Comparison of ENCODE assay signal across 26 mouse cellular contexts in genomic region chr2:46340694-46341093, GRCm38 (mm10).
"Had no signal": no experiment of that assay in that cellular context is flagged by ENCODE, and none has a peak within 500 bp of the region (broad histone marks: within the 10 kb centered on the region; RNA-seq: fewer than 3 reads in every experiment).

No protein-coding gene starts in this region.

- H3K4me1 ChIP-seq: hindbrain, embryonic 10.5 days; hindbrain, embryonic 12.5 days; intestine, embryonic 15.5 days; limb, embryonic 13.5 days; limb, embryonic 15.5 days; liver, embryonic 12.5 days had no signal

- H3K4me2 ChIP-seq: heart, embryonic 11.5 days; hindbrain, embryonic 12.5 days; hindbrain, embryonic 14.5 days; intestine, embryonic 15.5 days; limb, embryonic 13.5 days; limb, embryonic 15.5 days; liver, embryonic 12.5 days had no signal

- DNase-seq: gastrocnemius, adult 2 months; gastrocnemius, postnatal 10 days; gastrocnemius, postnatal 25 days; heart, adult 11 months; heart, adult 2 months; heart, postnatal 10 days; heart, postnatal 4 days; kidney, adult 18-20 months; kidney, adult 8-10 months; kidney, postnatal 10 days; kidney, postnatal 25 days; kidney, postnatal 4 days; layer of hippocampus, adult 9-11 months; left cerebral cortex, postnatal 4 days had no signal

- ATAC-seq: hindbrain, embryonic 16.5 days; inflammation-experienced regulatory T-cells, adult 6 months; intestine, embryonic 15.5 days; intestine, postnatal 0 days; liver, embryonic 12.5 days had no signal

- H3K27me3 ChIP-seq: hindbrain, embryonic 12.5 days; intestine, embryonic 15.5 days; limb, embryonic 13.5 days; limb, embryonic 15.5 days; liver, embryonic 12.5 days had no signal

- H3K9me3 ChIP-seq: hindbrain, embryonic 10.5 days; hindbrain, embryonic 12.5 days; intestine, embryonic 15.5 days; limb, embryonic 13.5 days; limb, embryonic 15.5 days; liver, embryonic 12.5 days had no signal

- H3K36me3 ChIP-seq: hindbrain, embryonic 10.5 days; hindbrain, embryonic 12.5 days; intestine, embryonic 15.5 days; limb, embryonic 13.5 days; limb, embryonic 15.5 days; liver, embryonic 12.5 days had no signal

- H3K27ac ChIP-seq: gastrocnemius, adult 2 months; heart, adult 2 months; hindbrain, embryonic 10.5 days; hindbrain, embryonic 12.5 days; hindbrain, embryonic 14.5 days; intestine, embryonic 15.5 days; limb, embryonic 13.5 days; limb, embryonic 15.5 days; liver, embryonic 12.5 days; liver, embryonic 14.5 days had no signal

- H3K4me3 ChIP-seq: gastrocnemius, adult 2 months; heart, adult 2 months; hindbrain, embryonic 10.5 days; hindbrain, embryonic 12.5 days; intestine, embryonic 15.5 days; limb, embryonic 13.5 days; limb, embryonic 15.5 days; liver, embryonic 12.5 days had no signal

- H3K9ac ChIP-seq: hindbrain, embryonic 12.5 days; hindbrain, embryonic 14.5 days; intestine, embryonic 15.5 days; limb, embryonic 13.5 days; limb, embryonic 15.5 days; liver, embryonic 12.5 days; liver, embryonic 14.5 days had no signal
